Mouse (Mus musculus): Measurements from ENCODE around the gene Vmn1r64.
"Not testable (repeated sequence)": the region's sequence is repeated elsewhere in the genome, so short reads cannot be mapped to it uniquely, and the experiment has no call there.

Vmn1r64 gene

DNA sequence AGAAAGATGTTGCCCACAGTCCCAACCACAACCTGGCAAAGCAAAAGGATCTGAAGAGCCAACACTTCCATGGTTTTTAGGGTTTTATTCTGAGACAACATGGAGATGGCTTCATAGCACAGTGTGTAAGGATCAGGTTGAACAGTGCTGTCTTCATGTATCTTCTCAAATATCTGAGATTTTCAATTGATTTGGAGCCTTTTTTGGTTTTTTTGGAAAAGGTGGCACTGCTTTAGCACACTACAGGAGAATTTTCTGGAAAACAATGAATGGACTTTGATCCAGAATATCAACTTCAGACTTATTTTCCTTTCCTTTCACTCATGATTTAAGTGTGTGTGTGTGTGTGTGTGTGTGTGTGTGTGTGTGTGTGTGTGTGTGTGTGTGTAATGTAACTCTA lies at the start of gene Vmn1r64:
Gene Vmn1r64, minus strand, starts transcription at position 101 of the 400 bp plus-strand sequence.
- no peak for DNase-seq (ENCODE audit: low spot score)

DNA sequence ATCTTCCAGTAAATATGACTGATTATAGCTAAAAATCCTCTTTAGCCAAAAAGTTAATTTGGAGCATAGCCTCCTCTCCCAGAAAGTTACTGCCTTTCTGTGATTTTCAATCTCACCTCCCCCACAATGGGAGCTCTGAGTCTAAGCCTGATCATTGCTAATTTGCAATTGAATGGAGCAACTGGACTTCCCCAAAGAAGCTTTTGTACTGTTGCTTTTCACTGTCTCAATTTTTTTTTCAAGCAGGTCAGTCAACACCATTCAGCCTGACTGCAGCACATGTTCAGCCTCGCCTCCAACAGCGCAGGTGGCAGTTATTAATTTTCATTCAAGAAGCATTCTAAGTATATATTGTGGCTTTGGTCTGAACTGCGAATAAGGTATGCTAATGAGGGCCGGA lies 14.9 kb upstream of the Vmn1r64 start:
- DNase-seq (ENCODE audit: low spot score), result no peak

DNA sequence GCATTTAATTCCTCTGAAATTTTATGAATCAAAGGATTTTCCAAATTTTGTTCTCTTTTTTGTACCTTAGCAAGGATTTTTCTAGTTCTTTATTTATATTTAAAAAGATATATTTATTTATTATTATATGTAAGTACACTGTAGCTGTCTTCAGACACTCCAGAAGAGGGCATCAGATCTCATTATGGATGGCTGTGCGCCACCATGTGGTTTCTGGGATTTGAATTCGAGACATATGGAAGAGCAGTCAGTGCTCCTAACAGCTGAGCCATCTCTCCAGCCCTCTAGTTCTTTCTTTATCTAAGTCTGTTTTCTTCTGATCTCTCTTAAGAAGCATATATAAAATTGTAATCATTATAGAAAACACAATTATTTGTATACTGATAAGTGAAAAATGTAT lies 12.9 kb upstream of the Vmn1r64 start:
- DNase-seq (ENCODE audit: low spot score), result not testable (repeated sequence)
